Mouse (Mus musculus): Measurements from ENCODE around the gene Cmip.

- TF ChIP-seq MYOG (IDR thresholded peaks at IDR 0.05; ENCODE audit: control insufficient read depth, extremely low read depth, insufficient read length) (no peak), CTCF (IDR thresholded peaks at IDR 0.05; ENCODE audit: control insufficient read depth, insufficient read depth, insufficient read length) (no peak), MAX (IDR thresholded peaks at IDR 0.05) (no peak), USF1 (IDR thresholded peaks at IDR 0.05; ENCODE audit: low read depth) (no peak), MYOD1 (IDR thresholded peaks at IDR 0.05; ENCODE audit: control insufficient read depth, insufficient read length, low read depth) (no peak), FOSL1 (IDR thresholded peaks at IDR 0.05; ENCODE audit: insufficient read depth, low read length, poor library complexity, severe bottlenecking) (no peak), CEBPB (IDR thresholded peaks at IDR 0.05; ENCODE audit: low read depth) (no peak)
Measured at GRCm38 (mm10) chr8:117357491-117358467, 100.9 kb downstream of the Cmip start.

Data from C2C12 (cell line).